Mouse (Mus musculus): ENCODE results near the gene Gal3st1.
A peak's percentile ranks its signal among the peaks of the same experiment; 100 is the strongest.

DNA sequence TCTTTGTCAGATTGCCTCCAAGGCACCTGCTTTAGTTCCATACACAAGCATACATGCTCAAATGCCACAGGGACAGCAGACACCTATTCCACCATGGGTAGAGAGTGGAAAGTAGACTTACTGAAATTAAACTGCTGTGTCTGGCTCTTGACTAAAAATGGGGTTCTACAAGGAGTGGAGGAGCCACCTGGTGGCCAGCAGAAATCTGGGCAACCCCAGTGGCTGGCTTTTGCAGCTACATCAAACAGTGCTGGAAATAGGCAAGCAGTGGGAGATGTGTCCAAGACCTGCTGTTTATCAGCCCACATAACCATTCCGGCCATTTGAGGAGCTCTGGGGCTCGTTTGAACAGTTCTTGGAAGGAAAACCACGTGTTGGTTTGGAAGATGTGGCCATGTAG, 13.6 kb upstream of the Gal3st1 start:
- TF ChIP-seq POLR2AphosphoS2 (IDR thresholded peaks at IDR 0.05; ENCODE audit: low read depth, low read length) (no peak), ZNF384 (IDR thresholded peaks at IDR 0.05; ENCODE audit: low read depth, low read length) (no peak), CTCF (conservative IDR thresholded peaks at IDR 0.05 in 1 of 2, IDR thresholded peaks at IDR 0.05 in 1 of 2; ENCODE audit: low read depth in 2 of 2, low read length in 2 of 2) (peak in 1 of 2 experiments; percentile 55; a peak in 2 of 4 replicates)
